Mouse (Mus musculus) ES-E14 (cell line): ENCODE data around the gene Depp1. TPM values are rescaled to one million over a fixed set of nuclear protein-coding genes. Genes with fewer than 3 reads are reported as not detected.

Source experiments
- DNase-seq: peaks from one replicate; pipeline ENCODE4 v3.0.0-alpha.2; 2013; ENCODE audit warnings: low read depth, low spot score
- H3K27ac ChIP-seq: 2 replicates; pipeline ENCODE4 v1.5.1; 2012; ENCODE audit warnings: low read depth, mild to moderate bottlenecking, low read length, moderate library complexity, mixed read lengths; ENCODE audit not compliant: poor library complexity, insufficient read depth, severe bottlenecking
- H3K36me3 ChIP-seq: 2 replicates; pipeline ENCODE4 v1.6.1; 2012; ENCODE audit warnings: mild to moderate bottlenecking, low read length, moderate library complexity, mixed read lengths; ENCODE audit not compliant: control insufficient read depth, poor library complexity, insufficient read depth, severe bottlenecking
- H3K4me1 ChIP-seq, 2 experiments: fragments of 150-350 bp in 1 of 2; sonication (generic) in 1 of 2; 2 replicates each; pipeline ENCODE4 v1.6.1; 2012; ENCODE audit warnings: low read length in 2 of 2, mild to moderate bottlenecking in 1 of 2, mixed read lengths in 1 of 2; ENCODE audit not compliant: control insufficient read depth in 2 of 2, insufficient read depth in 2 of 2, poor library complexity in 1 of 2
- H3K4me3 ChIP-seq, 2 experiments: fragments of 150-350 bp in 1 of 2; sonication (generic) in 1 of 2; 2 replicates each; pipeline ENCODE4 v1.5.1; 2012; ENCODE audit warnings: low read length in 2 of 2, low read depth in 1 of 2, mild to moderate bottlenecking in 1 of 2, mixed read lengths in 1 of 2; ENCODE audit not compliant: insufficient read depth in 1 of 2, poor library complexity in 1 of 2, severe bottlenecking in 1 of 2
- H3K9ac ChIP-seq: 2 replicates; pipeline ENCODE4 v1.6.1; 2012; ENCODE audit warnings: low read depth, mild to moderate bottlenecking, low read length, mixed read lengths; ENCODE audit not compliant: poor library complexity, insufficient read depth, severe bottlenecking
- H3K9me3 ChIP-seq: fragments of 150-350 bp; sonication (generic); 2 replicates; pipeline ENCODE4 v1.6.1; 2012; ENCODE audit warnings: low read depth, mild to moderate bottlenecking, low read length; ENCODE audit not compliant: control insufficient read depth, insufficient read depth
- CHD2 ChIP-seq: IDR thresholded peaks from 2 replicates; pipeline ENCODE4 v1.6.1; 2014; ENCODE audit warnings: mild to moderate bottlenecking, low read depth, low read length, inconsistent platforms
- HCFC1 ChIP-seq: IDR thresholded peaks from 2 replicates; pipeline ENCODE4 v1.6.1; 2012; ENCODE audit warnings: low read length, inconsistent platforms, borderline replicate concordance; ENCODE audit not compliant: insufficient read depth
- MAFK ChIP-seq: IDR thresholded peaks from 2 replicates; pipeline ENCODE4 v1.6.1; 2014; ENCODE audit warnings: mild to moderate bottlenecking, low read depth, low read length, inconsistent platforms; ENCODE audit not compliant: insufficient read depth
- ZC3H11A ChIP-seq: IDR thresholded peaks from 2 replicates; pipeline ENCODE4 v1.6.1; 2012; ENCODE audit warnings: low read depth, mild to moderate bottlenecking, inconsistent platforms, low read length, borderline replicate concordance
- ZNF384 ChIP-seq: IDR thresholded peaks from 2 replicates; pipeline ENCODE4 v1.6.1; 2012; ENCODE audit warnings: low read depth, low read length, inconsistent platforms
- in situ Hi-C, 2 experiments: fragments of 600-800 bp; cut with MboI; formaldehyde crosslinking; loops; one replicate each; pipeline ENCODE4 v1.15.1; 2025; ENCODE audit warnings: low sequenced_read_pairs in 2 of 2, inconsistent platforms in 1 of 2; ENCODE audit not compliant: unreplicated experiment in 2 of 2
- total RNA-seq: library from RNA; depleted of rRNA; stranded (reverse); fragments of 300-350 nt; gene quantifications from 2 replicates; pipeline ENCODE4 v1.2.3, GENCODE M21; 2012

The Depp1 gene
- total RNA-seq, 1 experiment, result 0.18 TPM

DNA sequence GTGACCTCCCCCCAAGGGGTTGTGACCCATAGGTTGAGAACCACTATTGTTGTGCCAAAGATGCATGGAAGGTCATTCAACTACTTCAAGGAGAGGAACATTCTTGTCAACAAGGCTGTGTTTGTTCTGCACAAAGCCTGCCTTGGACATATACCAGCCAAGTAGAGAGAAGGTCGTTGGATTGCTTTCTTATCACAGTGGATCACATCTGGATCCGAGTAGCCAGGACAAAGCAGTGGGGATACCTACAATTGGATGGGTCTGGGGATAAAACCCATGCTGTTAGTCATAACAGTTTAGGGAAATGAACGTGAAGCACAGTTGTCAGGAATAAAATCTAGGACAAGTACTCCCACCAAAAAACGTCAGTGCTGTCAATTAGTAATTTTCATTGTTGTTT lies 6.5 kb upstream of the Depp1 start:
- no peaks in the 10 kb centered on the region for H3K9me3 ChIP-seq
- TF ChIP-seq ZC3H11A, result no peak
- TF ChIP-seq ZNF384, result no peak
- peaks cover 2 to 3% of the 10 kb centered on the region in 2 experiments; a peak in 2 of 4 replicates for H3K4me1 ChIP-seq
- H3K27ac ChIP-seq, result no peak overlapping the region
- H3K9ac ChIP-seq, result no peak overlapping the region
- H3K36me3 ChIP-seq, result no peaks in the 10 kb centered on the region
- H3K4me3 ChIP-seq, result no peak overlapping the region
- DNase-seq, result no peak
- in situ Hi-C loops, result no loop called here

DNA sequence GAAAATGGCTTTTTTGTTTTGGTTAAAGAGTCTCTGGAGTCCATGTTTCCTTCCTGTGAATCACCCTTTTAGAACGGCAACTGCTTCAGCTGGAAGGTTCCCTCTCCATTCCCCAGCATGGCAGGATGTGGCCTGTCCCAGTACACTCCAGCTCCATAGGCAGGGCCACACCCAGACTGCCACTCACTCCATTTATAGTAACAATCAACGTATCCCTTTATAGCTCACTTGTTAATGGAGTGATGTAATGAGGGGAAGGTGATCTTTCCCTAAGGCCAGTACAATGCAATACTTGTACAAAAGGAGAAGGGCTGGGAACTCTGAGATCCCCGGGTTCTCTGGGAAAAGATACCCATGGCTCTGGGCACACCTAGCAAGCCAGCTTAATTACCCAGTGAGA lies 6.1 kb upstream of the Depp1 start:
- H3K36me3 ChIP-seq, result no peaks in the 10 kb centered on the region
- peaks cover 2 to 3% of the 10 kb centered on the region in 2 experiments; a peak in 2 of 4 replicates for H3K4me1 ChIP-seq
- no peak overlapping the region for H3K27ac ChIP-seq
- DNase-seq, result no peak
- TF ChIP-seq ZNF384 (no peak), CHD2 (no peak), MAFK (no peak), ZC3H11A (no peak)
- H3K9ac ChIP-seq, result no peak overlapping the region
- H3K9me3 ChIP-seq, result no peaks in the 10 kb centered on the region
- H3K4me3 ChIP-seq, result no peak overlapping the region
- in situ Hi-C loops, result no loop called here

DNA sequence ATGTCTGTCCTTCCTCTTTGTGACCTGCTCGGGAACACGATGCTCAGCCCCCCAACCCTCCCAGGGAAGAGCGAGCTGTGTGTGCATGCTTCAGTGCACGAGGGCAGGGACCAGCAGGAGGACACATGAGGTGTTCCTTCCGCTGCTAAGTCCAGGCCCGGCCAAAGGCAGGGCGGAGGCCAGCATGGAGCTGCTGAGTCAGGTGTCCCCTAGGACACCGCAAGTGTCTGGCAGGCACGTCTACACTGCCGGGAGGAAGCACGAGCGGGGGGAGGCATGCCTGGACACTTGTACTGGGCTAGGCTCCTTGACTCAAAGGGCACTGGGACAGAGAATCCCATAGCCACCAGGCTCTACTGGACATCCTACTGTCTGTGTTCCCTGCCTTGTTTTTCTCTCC lies 2.6 kb upstream of the Depp1 start:
- DNase-seq, result no peak
- H3K4me1 ChIP-seq, result peaks cover 0 to 2% of the 10 kb centered on the region in 2 experiments; a peak in 1 of 4 replicates
- H3K9ac ChIP-seq, result no peak overlapping the region
- H3K4me3 ChIP-seq, result no peak overlapping the region
- TF ChIP-seq CHD2, result no peak
- no peak for TF ChIP-seq HCFC1
- TF ChIP-seq ZNF384, result no peak
- no peak for TF ChIP-seq MAFK
- TF ChIP-seq ZC3H11A, result no peak
- no peak overlapping the region for H3K27ac ChIP-seq
- H3K9me3 ChIP-seq, result no peaks in the 10 kb centered on the region
- in situ Hi-C loops, result no loop called here
- no peaks in the 10 kb centered on the region for H3K36me3 ChIP-seq

DNA sequence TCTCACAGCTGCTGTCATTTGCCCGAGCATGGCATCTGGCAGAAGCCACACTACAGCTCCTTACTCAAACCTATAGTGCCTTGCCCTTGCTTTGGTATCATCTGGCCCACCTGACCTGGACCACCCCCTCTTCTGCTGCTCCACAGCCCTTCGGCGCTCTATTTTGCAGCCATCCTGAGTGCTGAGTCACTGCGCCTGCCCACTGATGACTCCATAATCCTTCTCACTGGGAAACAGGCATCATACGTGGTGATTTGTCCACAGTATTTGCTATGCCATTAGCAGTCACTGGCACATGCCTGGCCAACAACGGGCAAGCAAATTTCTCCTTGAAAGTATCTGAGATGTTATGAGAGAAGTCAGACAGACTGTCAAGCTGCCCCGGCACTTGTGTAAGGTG lies 598 bp upstream of the Depp1 start:
- Histone ChIP-seq H3K27ac (no peak overlapping the region), H3K9me3 (no peaks in the 10 kb centered on the region), H3K9ac (no peak overlapping the region), H3K36me3 (no peaks in the 10 kb centered on the region), H3K4me3 (no peak overlapping the region), H3K4me1 (no peaks in the 10 kb centered on the region)
- DNase-seq, result no peak
- in situ Hi-C loops, result loop anchor here in 1 of 2 experiments (5.0 kb wide), 1 partner anchor 47 kb away; no protein-coding TSS in a partner anchor
- TF ChIP-seq HCFC1 (no peak), ZC3H11A (no peak)

DNA sequence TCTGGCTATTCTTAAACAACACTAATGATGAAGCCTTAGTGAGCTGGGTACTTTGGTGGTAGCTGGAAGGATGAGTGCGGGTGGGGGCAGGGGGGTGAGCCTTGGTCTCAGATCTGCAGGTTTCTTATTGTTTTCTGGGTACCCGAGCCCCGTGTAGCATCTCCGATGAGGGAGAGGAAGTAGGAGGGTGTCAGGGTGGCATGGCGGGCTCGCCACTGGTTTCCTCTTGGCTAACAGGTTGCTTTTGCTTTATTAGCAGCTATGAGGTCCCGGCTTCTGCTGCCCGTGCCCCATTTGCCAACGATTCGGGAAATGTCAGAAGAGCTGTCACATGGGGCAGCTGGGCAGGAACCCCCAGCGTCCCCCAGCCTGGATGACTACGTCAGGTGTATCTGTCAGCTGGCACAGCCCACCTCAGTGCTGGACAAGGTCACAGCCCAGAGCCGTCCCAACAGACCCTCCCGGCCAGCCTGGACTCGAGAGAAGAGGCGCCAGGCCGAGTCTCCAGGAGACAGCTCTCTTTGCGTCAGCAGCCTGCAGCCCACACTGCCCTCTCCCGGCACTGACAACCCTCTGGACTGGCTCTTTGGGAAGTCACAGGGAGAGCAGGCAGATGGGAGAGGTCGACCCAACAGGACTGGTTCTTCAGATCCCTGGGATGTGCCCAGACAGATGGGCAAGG lies 1.2 kb downstream of the Depp1 start:
- no peaks in the 10 kb centered on the region for H3K9me3 ChIP-seq
- no peak for TF ChIP-seq HCFC1
- TF ChIP-seq ZC3H11A, result no peak
- TF ChIP-seq ZNF384, result no peak
- no peaks in the 10 kb centered on the region for H3K36me3 ChIP-seq
- H3K4me3 ChIP-seq, result no peak overlapping the region
- DNase-seq, result no peak
- no peak overlapping the region for H3K9ac ChIP-seq
- no peaks in the 10 kb centered on the region for H3K4me1 ChIP-seq
- no peak overlapping the region for H3K27ac ChIP-seq
- in situ Hi-C loops, result loop anchor here in 1 of 2 experiments (5.0 kb wide), 1 partner anchor 46 kb away; no protein-coding TSS in a partner anchor
